Mouse (Mus musculus) forebrain, embryonic 13.5 days (tissue): Measurements from ENCODE around the gene Gm21887. TPM values are rescaled to one million over a fixed set of nuclear protein-coding genes. Genes with fewer than 3 reads are reported as not detected.
"Not testable (repeated sequence)": the region's sequence is repeated elsewhere in the genome, so short reads cannot be mapped to it uniquely, and the experiment has no call there.

Experiments used
- ATAC-seq: fragments of 200-750 bp; cut with Nextera tagmentation; 2 replicates; pipeline ENCODE4 v1.8.0; 2017
- H3K27ac ChIP-seq: fragments of 300-500 bp; sonication (generic); 2 replicates; pipeline ENCODE4 v1.5.1; 2015; ENCODE audit warnings: inconsistent platforms, mild to moderate bottlenecking, moderate library complexity
- H3K27me3 ChIP-seq: fragments of 300-500 bp; sonication (generic); 2 replicates; pipeline ENCODE4 v1.6.1; 2015; ENCODE audit warnings: mild to moderate bottlenecking, inconsistent platforms
- H3K36me3 ChIP-seq: fragments of 300-500 bp; sonication (generic); 2 replicates; pipeline ENCODE4 v1.6.1; 2015; ENCODE audit warnings: mild to moderate bottlenecking, inconsistent platforms; ENCODE audit not compliant: poor library complexity, severe bottlenecking
- H3K4me1 ChIP-seq: fragments of 300-500 bp; sonication (generic); 2 replicates; pipeline ENCODE4 v1.6.1; 2015; ENCODE audit warnings: inconsistent platforms
- H3K4me2 ChIP-seq: fragments of 300-500 bp; sonication (generic); 2 replicates; pipeline ENCODE4 v1.6.1; 2015; ENCODE audit warnings: inconsistent platforms, mild to moderate bottlenecking, moderate library complexity
- H3K4me3 ChIP-seq: fragments of 300-500 bp; sonication (generic); 2 replicates; pipeline ENCODE4 v1.5.1; 2015; ENCODE audit warnings: mild to moderate bottlenecking, inconsistent platforms
- H3K9ac ChIP-seq: fragments of 300-500 bp; sonication (generic); 2 replicates; pipeline ENCODE4 v1.6.1; 2015; ENCODE audit warnings: mild to moderate bottlenecking, inconsistent platforms
- H3K9me3 ChIP-seq: fragments of 300-500 bp; sonication (generic); replicated peaks from 2 replicates; pipeline ENCODE4 v1.6.1; 2016; ENCODE audit warnings: inconsistent platforms
- WGBS: fragments of 180-500 bp; shearing (Covaris S2); methylation state at CpG from one replicate; pipeline ENCODE4 v1.1.7; 2015; 5-methylcytosine and 5-hydroxymethylcytosine counted together
- polyA plus RNA-seq: library from polyadenylated mRNA; unstranded; fragments of >200 nt; fragmentation: Nextera tagmentation; extraction: Ambion mirVana; gene quantifications from 2 replicates; pipeline ENCODE4 v1.2.1, GENCODE M21; 2015

The Gm21887 gene
- polyA plus RNA-seq, 1 experiment from 2014 or later = 195 TPM

GRCm38 (mm10) chrX:170013421-170013820, 4.0 kb downstream of the Gm21887 start:
- 95% methylated on average over 6 of the region's 13 CpGs for WGBS
- not testable (repeated sequence) for ATAC-seq
- peaks cover 11% of the 10 kb centered on the region; the same call in 1 of the 2 replicates for H3K4me1 ChIP-seq

DNA sequence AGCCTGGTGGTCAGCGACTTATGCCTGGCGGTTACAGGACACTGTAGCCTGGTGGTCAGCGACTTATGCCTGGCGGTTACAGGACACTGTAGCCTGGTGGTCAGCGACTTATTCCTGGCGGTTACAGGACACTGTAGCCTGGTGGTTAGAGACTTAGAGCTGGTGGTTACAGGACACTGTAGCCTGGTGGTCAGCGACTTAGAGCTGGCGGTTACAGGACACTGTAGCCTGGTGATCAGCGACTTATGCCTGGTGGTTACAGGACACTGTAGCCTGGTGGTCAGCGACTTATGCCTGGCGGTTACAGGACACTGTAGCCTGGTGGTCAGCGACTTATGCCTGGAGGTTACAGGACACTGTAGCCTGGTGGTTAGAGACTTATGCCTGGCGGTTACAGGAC, 4.6 kb downstream of the Gm21887 start:
- not testable (repeated sequence) for ATAC-seq, H3K27ac ChIP-seq, H3K4me1 ChIP-seq

More at GRCm38 (mm10) chrX:170013421-170013820, 4.0 kb downstream of the Gm21887 start:
- not testable (repeated sequence) for H3K27me3 ChIP-seq, H3K4me2 ChIP-seq, H3K9ac ChIP-seq, H3K27ac ChIP-seq, H3K4me3 ChIP-seq
- H3K9me3 ChIP-seq = peaks cover 38% of the 10 kb centered on the region
- peaks cover 34% of the 10 kb centered on the region for H3K36me3 ChIP-seq

GRCm38 (mm10) chrX:170015883-170016282, 6.4 kb downstream of the Gm21887 start:
- whole genome bisulfite sequencing = 93% methylated on average over 12 of the region's 12 CpGs
- not testable (repeated sequence) for ATAC-seq

More for the DNA sequence above, 4.6 kb downstream of the Gm21887 start:
- H3K36me3 ChIP-seq = peaks cover 40% of the 10 kb centered on the region
- H3K27me3 ChIP-seq, H3K4me2 ChIP-seq, H3K4me3 ChIP-seq, H3K9ac ChIP-seq: not testable (repeated sequence)
- WGBS = 72% methylated on average over 8 of the region's 13 CpGs
- H3K9me3 ChIP-seq = peaks cover 38% of the 10 kb centered on the region

DNA sequence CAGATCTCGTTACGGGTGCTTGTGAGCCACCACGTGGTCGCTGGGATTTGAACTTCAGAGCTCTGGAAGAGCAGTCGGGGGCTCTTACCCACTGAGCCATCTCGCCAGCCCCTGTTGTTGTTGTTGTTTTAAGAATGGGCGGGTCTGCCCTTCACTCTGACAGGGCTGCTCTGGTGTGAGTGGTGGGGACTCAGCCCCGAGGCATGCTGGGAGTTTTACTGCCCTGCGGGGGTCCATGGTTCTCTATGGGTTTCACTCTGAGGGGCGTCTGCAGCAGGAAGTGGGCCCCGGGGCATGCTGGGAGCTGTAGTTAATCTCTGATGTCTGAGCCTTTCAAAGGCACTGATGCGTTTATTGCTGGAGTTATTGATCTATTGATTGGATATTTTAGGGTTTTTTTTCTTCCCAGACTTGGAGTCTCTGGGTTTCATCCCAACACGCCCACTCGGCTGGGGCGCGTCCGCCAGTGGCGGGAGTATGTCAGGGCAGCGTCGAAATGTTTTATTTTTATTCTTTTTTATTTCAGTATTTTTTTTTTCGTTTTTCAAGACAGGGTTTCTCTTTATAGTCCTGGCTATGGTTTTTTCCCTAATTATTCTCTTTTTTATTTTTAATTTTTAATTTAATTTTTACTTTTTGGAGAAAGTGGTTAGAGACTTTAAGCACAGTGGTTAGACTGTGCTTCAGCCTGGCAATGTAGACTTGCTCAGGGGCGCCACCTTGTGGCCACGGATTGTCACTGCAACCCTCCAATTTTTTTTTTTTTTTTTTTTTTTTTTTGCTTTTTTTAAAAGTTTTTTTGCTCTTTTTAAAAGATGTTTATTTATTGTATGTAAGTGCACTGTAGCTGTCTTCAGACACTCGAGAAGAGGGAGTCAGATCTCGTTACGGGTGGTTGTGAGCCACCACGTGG, 8.1 kb downstream of the Gm21887 start:
- peak overlapping the region; percentile 1; the same call in 1 of the 2 replicates for H3K4me2 ChIP-seq
- peaks cover 46% of the 10 kb centered on the region for H3K36me3 ChIP-seq
- H3K4me1 ChIP-seq, H3K27me3 ChIP-seq, H3K9ac ChIP-seq: not testable (repeated sequence)
- peak overlapping the region; percentile 25 for H3K27ac ChIP-seq
- 56% methylated on average over 27 of the region's 27 CpGs for WGBS
- H3K4me3 ChIP-seq = 0 out of 2 replicates have a peak overlapping the region, but pooled peaks have one; percentile 0
- peak; percentile 89 for ATAC-seq
- H3K9me3 ChIP-seq = peaks cover 43% of the 10 kb centered on the region

More at GRCm38 (mm10) chrX:170015883-170016282, 6.4 kb downstream of the Gm21887 start:
- peaks cover 44% of the 10 kb centered on the region for H3K36me3 ChIP-seq
- H3K9me3 ChIP-seq = peaks cover 39% of the 10 kb centered on the region
- H3K4me3 ChIP-seq, H3K4me1 ChIP-seq, H3K27me3 ChIP-seq, H3K4me2 ChIP-seq, H3K9ac ChIP-seq, H3K27ac ChIP-seq: not testable (repeated sequence)

GRCm38 (mm10) chrX:170018571-170019218, 9.2 kb downstream of the Gm21887 start:
- not testable (repeated sequence) for H3K27ac ChIP-seq, H3K4me1 ChIP-seq
- 87% methylated on average over 66 of the region's 66 CpGs for WGBS

DNA sequence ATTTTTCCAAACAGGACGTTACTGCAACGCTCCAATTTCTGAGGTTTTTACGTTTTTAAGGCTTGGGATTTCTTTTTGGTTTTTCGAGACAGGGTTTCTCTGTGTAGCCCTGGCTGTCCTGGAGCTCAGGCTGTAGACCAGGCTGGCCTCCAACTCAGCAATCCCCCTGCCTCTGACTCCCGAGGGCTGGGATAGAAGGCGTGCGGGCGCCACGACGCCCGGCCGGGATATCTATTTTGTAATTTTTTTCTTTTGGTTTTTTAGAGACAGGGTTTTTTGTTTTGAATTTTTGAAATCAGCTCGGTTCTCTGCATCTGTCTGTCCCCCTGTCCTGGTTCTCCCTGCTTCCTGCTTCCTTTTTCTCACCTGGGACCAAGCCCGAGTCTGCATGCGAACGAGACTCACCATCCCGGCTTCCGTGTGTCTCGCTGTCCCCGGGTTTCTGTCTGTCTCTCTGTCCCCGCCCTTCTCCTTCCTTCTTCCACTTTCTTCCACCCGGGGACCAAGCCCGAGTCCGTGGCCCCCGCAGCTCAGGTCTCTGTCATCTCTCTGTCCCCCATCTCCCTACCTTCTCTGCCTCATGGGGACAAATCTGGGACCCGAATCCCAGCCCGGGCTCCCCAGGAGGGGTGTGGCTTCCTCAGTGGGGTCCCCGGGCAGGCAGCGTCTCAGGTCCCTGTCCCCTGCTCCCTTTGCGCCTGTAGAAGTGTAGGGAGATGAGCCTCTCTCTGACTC, 9.9 kb downstream of the Gm21887 start:
- Histone ChIP-seq H3K36me3 (peaks cover 43% of the 10 kb centered on the region), H3K9me3 (peaks cover 43% of the 10 kb centered on the region), H3K27ac (peak overlapping the region; percentile 32)
- H3K27me3 ChIP-seq, H3K4me3 ChIP-seq, H3K4me2 ChIP-seq, H3K9ac ChIP-seq, H3K4me1 ChIP-seq: not testable (repeated sequence)
- ATAC-seq = peak; percentile 44
- WGBS = 86% methylated on average over 30 of the region's 30 CpGs

More at GRCm38 (mm10) chrX:170018571-170019218, 9.2 kb downstream of the Gm21887 start:
- H3K9me3 ChIP-seq = peaks cover 43% of the 10 kb centered on the region
- not testable (repeated sequence) for H3K27me3 ChIP-seq, H3K4me3 ChIP-seq, H3K9ac ChIP-seq, H3K4me2 ChIP-seq
- ATAC-seq = peak; percentile 79
- H3K36me3 ChIP-seq = peaks cover 46% of the 10 kb centered on the region

DNA sequence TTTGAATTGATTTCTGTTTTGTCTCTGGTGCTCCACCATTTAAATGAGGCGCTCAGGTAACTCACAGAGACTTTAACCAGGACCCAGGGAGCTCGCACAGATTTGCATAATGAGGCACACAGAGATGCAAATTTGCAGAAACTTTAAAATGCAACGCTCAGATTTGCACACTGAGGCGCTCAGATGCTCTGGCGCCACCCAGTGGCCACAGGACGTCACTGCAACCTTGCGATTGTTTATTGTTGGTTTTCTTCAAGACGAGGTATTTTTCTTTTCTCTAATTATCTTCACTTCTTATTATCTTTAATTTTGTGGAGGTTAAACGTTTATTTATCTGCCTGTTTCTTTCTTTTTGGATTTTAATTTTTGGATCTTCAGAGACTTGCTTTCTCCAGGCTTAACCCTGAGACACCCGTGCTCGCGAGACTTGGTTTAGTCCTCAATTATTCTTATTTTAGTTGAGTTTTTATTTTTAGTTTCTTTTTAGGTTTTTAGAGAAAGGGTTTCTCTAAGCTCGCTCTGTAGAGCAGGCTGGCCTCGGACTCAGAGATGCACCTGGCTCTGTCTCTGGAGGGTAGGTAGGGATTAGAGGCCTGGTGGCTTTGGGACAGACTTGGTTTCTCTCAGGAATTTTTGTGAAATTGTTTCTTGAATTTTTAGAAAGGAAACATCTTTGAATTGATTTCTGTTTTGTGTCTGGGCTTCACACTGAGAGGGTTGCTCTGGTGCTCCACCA, 10.7 kb downstream of the Gm21887 start:
- H3K27me3 ChIP-seq, H3K4me2 ChIP-seq, H3K4me1 ChIP-seq, H3K4me3 ChIP-seq, ATAC-seq, H3K9ac ChIP-seq: not testable (repeated sequence)
- H3K36me3 ChIP-seq = peaks cover 43% of the 10 kb centered on the region
- WGBS = 56% methylated on average over 14 of the region's 14 CpGs
- H3K9me3 ChIP-seq = peaks cover 43% of the 10 kb centered on the region
- H3K27ac ChIP-seq = peak overlapping the region; percentile 32

DNA sequence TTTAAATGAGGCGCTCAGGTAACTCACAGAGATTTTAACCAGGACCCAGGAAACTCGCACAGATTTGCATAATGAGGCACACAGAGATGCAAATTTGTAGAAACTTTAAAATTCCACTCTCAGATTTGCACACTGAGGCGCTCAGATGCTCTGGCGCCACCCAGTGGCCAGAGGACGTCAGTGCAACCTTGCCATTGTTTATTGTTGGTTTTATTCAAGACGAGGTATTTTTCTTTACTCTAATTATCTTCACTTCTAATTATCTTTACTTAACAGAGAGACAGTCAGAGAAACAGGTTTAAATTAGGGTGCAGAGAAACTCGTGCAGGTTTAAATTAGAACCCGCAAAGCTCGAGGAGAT, 11.2 kb downstream of the Gm21887 start:
- ATAC-seq, H3K4me3 ChIP-seq: not testable (repeated sequence)

GRCm38 (mm10) chrX:170021205-170021604, 11.7 kb downstream of the Gm21887 start:
- peaks cover 42% of the 10 kb centered on the region for H3K9me3 ChIP-seq
- H3K4me3 ChIP-seq, H3K9ac ChIP-seq, H3K4me2 ChIP-seq, H3K4me1 ChIP-seq, H3K27me3 ChIP-seq, ATAC-seq: not testable (repeated sequence)
- H3K36me3 ChIP-seq = peaks cover 41% of the 10 kb centered on the region
- H3K27ac ChIP-seq = peak overlapping the region; percentile 1; the same call in 1 of the 2 replicates
- 75% methylated on average over 12 of the region's 12 CpGs for WGBS

More for the DNA sequence above, 11.2 kb downstream of the Gm21887 start:
- WGBS = 49% methylated on average over 9 of the region's 9 CpGs
- not testable (repeated sequence) for H3K27me3 ChIP-seq, H3K4me2 ChIP-seq, H3K4me1 ChIP-seq, H3K9ac ChIP-seq
- Histone ChIP-seq H3K9me3 (peaks cover 43% of the 10 kb centered on the region), H3K27ac (peak overlapping the region; percentile 22; the same call in 1 of the 2 replicates), H3K36me3 (peaks cover 43% of the 10 kb centered on the region)

GRCm38 (mm10) chrX:170021750-170022461, 12.4 kb downstream of the Gm21887 start:
- H3K27me3 ChIP-seq, H3K9ac ChIP-seq, H3K4me3 ChIP-seq, H3K4me2 ChIP-seq, H3K4me1 ChIP-seq: not testable (repeated sequence)
- 48% methylated on average over 15 of the region's 15 CpGs for WGBS
- peak; percentile 22; the same call in 1 of the 2 replicates for ATAC-seq
- Histone ChIP-seq H3K27ac (0 out of 2 replicates have a peak overlapping the region, but pooled peaks have one; percentile 1), H3K9me3 (peaks cover 40% of the 10 kb centered on the region), H3K36me3 (peaks cover 38% of the 10 kb centered on the region)
